Mouse (Mus musculus) thymus, adult 2 months (tissue): ENCODE results near the gene Zfp990.

ENCODE experiments used
- CTCF ChIP-seq: fragments of 200-500 bp; IDR thresholded peaks from 2 replicates; pipeline ENCODE4 v1.5.1; 2012; ENCODE audit warnings: mild to moderate bottlenecking, control low read depth, low read length, moderate library complexity, borderline replicate concordance; ENCODE audit not compliant: control insufficient read depth, poor library complexity, insufficient read depth; ENCODE audit errors: extremely low read depth
- POLR2A ChIP-seq: fragments of 200-500 bp; IDR thresholded peaks from 2 replicates; pipeline ENCODE4 v1.6.1; 2012; ENCODE audit warnings: mild to moderate bottlenecking, low read length, control low read depth, moderate library complexity; ENCODE audit not compliant: control insufficient read depth, poor library complexity, insufficient read depth; ENCODE audit errors: extremely low read depth

GRCm38 (mm10) chr4:145492132-145492531, 18.4 kb upstream of the Zfp990 start:
- no peak for TF ChIP-seq CTCF
- TF ChIP-seq POLR2A = no peak
